Mouse (Mus musculus) thymus, adult 2 months (tissue): ENCODE results near the gene Gbp2.

ENCODE experiments used
- CTCF ChIP-seq: fragments of 200-500 bp; IDR thresholded peaks from 2 replicates; pipeline ENCODE4 v1.5.1; 2012; ENCODE audit warnings: mild to moderate bottlenecking, control low read depth, low read length, moderate library complexity, borderline replicate concordance; ENCODE audit not compliant: control insufficient read depth, poor library complexity, insufficient read depth; ENCODE audit errors: extremely low read depth
- POLR2A ChIP-seq: fragments of 200-500 bp; IDR thresholded peaks from 2 replicates; pipeline ENCODE4 v1.6.1; 2012; ENCODE audit warnings: mild to moderate bottlenecking, low read length, control low read depth, moderate library complexity; ENCODE audit not compliant: control insufficient read depth, poor library complexity, insufficient read depth; ENCODE audit errors: extremely low read depth

DNA sequence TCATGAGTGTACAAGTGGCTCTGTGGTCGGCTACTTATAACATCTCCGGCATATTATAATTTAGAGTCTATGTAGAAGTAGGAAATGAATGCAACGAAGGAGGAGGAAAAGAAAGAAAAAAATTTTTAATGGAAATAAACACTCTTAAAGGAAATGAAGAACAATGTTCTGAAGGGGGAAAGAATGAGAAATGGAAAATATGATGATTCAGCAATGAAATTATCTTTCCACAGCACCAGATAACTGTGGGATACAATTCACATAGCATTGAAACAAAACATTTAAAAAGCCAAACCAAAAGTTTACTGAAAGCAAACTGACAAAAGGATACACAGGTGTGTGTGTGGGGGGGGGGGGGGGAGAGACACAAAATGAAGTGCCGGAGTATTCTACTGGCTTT lies 37.3 kb upstream of the Gbp2 start:
- TF ChIP-seq CTCF (no peak), POLR2A (no peak)
